Mouse (Mus musculus) stomach, embryonic 14.5 days (tissue): ENCODE data around the gene Crebbp. TPM values are rescaled to one million over a fixed set of nuclear protein-coding genes. Genes with fewer than 3 reads are reported as not detected.
"Not testable (repeated sequence)": the region's sequence is repeated elsewhere in the genome, so short reads cannot be mapped to it uniquely, and the experiment has no call there.

ENCODE experiments used
- ATAC-seq: fragments of 200-750 bp; cut with Nextera tagmentation; 2 replicates; pipeline ENCODE4 v1.8.0; 2017; ENCODE audit warnings: low read depth, moderate TSS enrichment; ENCODE audit not compliant: insufficient number of reproducible peaks, insufficient read depth, low FRiP score
- H3K27ac ChIP-seq: fragments of 300-500 bp; sonication (generic); 2 replicates; pipeline ENCODE4 v1.5.1; 2014; ENCODE audit warnings: mild to moderate bottlenecking, low read length, moderate library complexity, mixed read lengths
- H3K27me3 ChIP-seq: fragments of 300-500 bp; sonication (generic); 2 replicates; pipeline ENCODE4 v1.6.1; 2014; ENCODE audit warnings: low read length, control low read depth, mixed read lengths; ENCODE audit not compliant: control insufficient read depth, insufficient read depth
- H3K36me3 ChIP-seq: fragments of 300-500 bp; sonication (generic); 2 replicates; pipeline ENCODE4 v1.6.1; 2014; ENCODE audit warnings: mild to moderate bottlenecking, control low read depth, low read length, moderate library complexity, mixed read lengths; ENCODE audit not compliant: control insufficient read depth, insufficient read depth
- H3K4me1 ChIP-seq: fragments of 300-500 bp; sonication (generic); 2 replicates; pipeline ENCODE4 v1.6.1; 2014; ENCODE audit warnings: low read length, control low read depth, mixed read lengths; ENCODE audit not compliant: control insufficient read depth, insufficient read depth
- H3K4me2 ChIP-seq: fragments of 300-500 bp; sonication (generic); replicated peaks from 2 replicates; pipeline ENCODE4 v1.6.1; 2014; ENCODE audit warnings: low read depth, low read length, control low read depth
- H3K4me3 ChIP-seq: fragments of 300-500 bp; sonication (generic); 2 replicates; pipeline ENCODE4 v1.5.1; 2014; ENCODE audit warnings: low read depth, low read length, control low read depth
- H3K9ac ChIP-seq: fragments of 300-500 bp; sonication (generic); replicated peaks from 2 replicates; pipeline ENCODE4 v1.6.1; 2014; ENCODE audit warnings: low read depth, mild to moderate bottlenecking, control low read depth, low read length, moderate library complexity, mixed read lengths
- H3K9me3 ChIP-seq: fragments of 300-500 bp; sonication (generic); 2 replicates; pipeline ENCODE4 v1.6.1; 2016; ENCODE audit warnings: low read depth, low read length, control low read depth; ENCODE audit not compliant: control insufficient read depth
- WGBS: fragments of 180-500 bp; shearing (Covaris S2); extraction: QIAGEN DNeasy Blood & Tissue Kit; methylation state at CpG from one replicate; pipeline ENCODE4 v1.1.7; 2014; 5-methylcytosine and 5-hydroxymethylcytosine counted together
- polyA plus RNA-seq: library from polyadenylated mRNA; unstranded; fragments of >200 nt; fragmentation: Nextera tagmentation; extraction: Ambion mirVana; gene quantifications from 2 replicates; pipeline ENCODE4 v1.2.1, GENCODE M21; 2014

Gene Crebbp
- polyA plus RNA-seq, 1 experiment from 2014 or later, result 53.6 TPM

- not testable (repeated sequence) for H3K9me3 ChIP-seq, ATAC-seq, H3K27me3 ChIP-seq, H3K4me2 ChIP-seq, H3K27ac ChIP-seq, H3K9ac ChIP-seq, H3K4me1 ChIP-seq, H3K4me3 ChIP-seq
- H3K36me3 ChIP-seq, result peaks cover 23% of the 10 kb centered on the region
- WGBS, result 77% methylated on average over 3 of the region's 3 CpGs
Measured at GRCm38 (mm10) chr16:4080419-4080818, 133.4 kb downstream of the Crebbp start.

- Histone ChIP-seq H3K4me2 (no peak overlapping the region), H3K27ac (no peak overlapping the region), H3K9me3 (no peaks in the 10 kb centered on the region), H3K4me1 (no peaks in the 10 kb centered on the region), H3K36me3 (peaks cover 16% of the 10 kb centered on the region), H3K9ac (no peak overlapping the region), H3K4me3 (no peak overlapping the region), H3K27me3 (no peaks in the 10 kb centered on the region)
- ATAC-seq, result no peak
- WGBS, result 91% methylated on average over 1 of the region's 1 CpGs
Measured at GRCm38 (mm10) chr16:4079656-4080055, 134.1 kb downstream of the Crebbp start.

- H3K4me1 ChIP-seq, ATAC-seq, H3K36me3 ChIP-seq, H3K27ac ChIP-seq, H3K9me3 ChIP-seq, H3K27me3 ChIP-seq, H3K9ac ChIP-seq: not testable (repeated sequence)
- H3K4me2 ChIP-seq, result peak overlapping the region; percentile 63
- H3K4me3 ChIP-seq, result peak overlapping the region; percentile 88; the same call in 1 of the 2 replicates
- 65% methylated on average over 10 of the region's 10 CpGs for WGBS
Measured at GRCm38 (mm10) chr16:4078302-4078701, 135.5 kb downstream of the Crebbp start.

- Histone ChIP-seq H3K4me3 (peak within 1 kb of the TSS; percentile 88), H3K27me3 (no peaks in the 10 kb centered on the region), H3K4me1 (no peaks in the 10 kb centered on the region), H3K4me2 (peak within 1 kb of the TSS; percentile 63), H3K27ac (peak within 1 kb of the TSS; percentile 69; the same call in 1 of the 2 replicates), H3K9ac (peak within 1 kb of the TSS; percentile 81), H3K9me3 (no peaks in the 10 kb centered on the region), H3K36me3 (peaks cover 6% of the 10 kb centered on the region)
- peak; percentile 97 for ATAC-seq
- under 1% methylated on average over 58 of the region's 58 CpGs for WGBS
Measured at GRCm38 (mm10) chr16:4077384-4078061, 136.3 kb downstream of the Crebbp start, which contains the start of gene Trap1. Gene Trap1, minus strand, starts transcription at chr16:4077827.

GRCm38 (mm10) chr16:4074836-4075235, 139.0 kb downstream of the Crebbp start:
- H3K4me1 ChIP-seq, result no peaks in the 10 kb centered on the region
- H3K9me3 ChIP-seq, result no peaks in the 10 kb centered on the region
- no peaks in the 10 kb centered on the region for H3K27me3 ChIP-seq
- no peak overlapping the region for H3K4me2 ChIP-seq
- no peaks in the 10 kb centered on the region; the same call in 1 of the 2 replicates for H3K36me3 ChIP-seq
- no peak overlapping the region for H3K9ac ChIP-seq
- H3K27ac ChIP-seq, result no peak overlapping the region
- H3K4me3 ChIP-seq, result no peak overlapping the region
- WGBS, result 80% methylated on average over 3 of the region's 3 CpGs
- no peak for ATAC-seq

- no peaks in the 10 kb centered on the region for H3K9me3 ChIP-seq
- no peak overlapping the region for H3K9ac ChIP-seq
- no peaks in the 10 kb centered on the region; the same call in 1 of the 2 replicates for H3K36me3 ChIP-seq
- H3K4me1 ChIP-seq, result no peaks in the 10 kb centered on the region
- 67% methylated on average over 6 of the region's 6 CpGs for WGBS
- H3K27ac ChIP-seq, result no peak overlapping the region
- no peak for ATAC-seq
- H3K27me3 ChIP-seq, result no peaks in the 10 kb centered on the region
- no peak overlapping the region for H3K4me3 ChIP-seq
- H3K4me2 ChIP-seq, result no peak overlapping the region
Measured at GRCm38 (mm10) chr16:4074297-4074696, 139.5 kb downstream of the Crebbp start.

GRCm38 (mm10) chr16:4068588-4068987, 145.2 kb downstream of the Crebbp start:
- Histone ChIP-seq H3K36me3 (peaks cover 30% of the 10 kb centered on the region), H3K27me3 (no peaks in the 10 kb centered on the region), H3K4me3 (no peak overlapping the region), H3K4me1 (no peaks in the 10 kb centered on the region), H3K9ac (no peak overlapping the region), H3K4me2 (no peak overlapping the region), H3K9me3 (no peaks in the 10 kb centered on the region), H3K27ac (no peak overlapping the region)
- 53% methylated on average over 8 of the region's 8 CpGs for WGBS
- no peak for ATAC-seq

GRCm38 (mm10) chr16:4064945-4065344, 148.9 kb downstream of the Crebbp start:
- no peak overlapping the region for H3K4me3 ChIP-seq
- no peak overlapping the region for H3K27ac ChIP-seq
- ATAC-seq, result no peak
- H3K27me3 ChIP-seq, result no peaks in the 10 kb centered on the region
- no peak overlapping the region for H3K4me2 ChIP-seq
- no peaks in the 10 kb centered on the region for H3K9me3 ChIP-seq
- WGBS, result 97% methylated on average over 4 of the region's 4 CpGs
- no peak overlapping the region for H3K9ac ChIP-seq
- peaks cover 54% of the 10 kb centered on the region for H3K36me3 ChIP-seq
- H3K4me1 ChIP-seq, result no peaks in the 10 kb centered on the region

- no peak overlapping the region for H3K27ac ChIP-seq
- H3K4me1 ChIP-seq, result no peaks in the 10 kb centered on the region
- H3K4me3 ChIP-seq, result no peak overlapping the region
- no peak overlapping the region for H3K9ac ChIP-seq
- H3K36me3 ChIP-seq, result peaks cover 50% of the 10 kb centered on the region
- ATAC-seq, result no peak
- H3K9me3 ChIP-seq, result no peaks in the 10 kb centered on the region
- no peaks in the 10 kb centered on the region for H3K27me3 ChIP-seq
- H3K4me2 ChIP-seq, result no peak overlapping the region
- 80% methylated on average over 3 of the region's 3 CpGs for WGBS
Measured at GRCm38 (mm10) chr16:4053811-4054210, 160.0 kb downstream of the Crebbp start.
